Mouse (Mus musculus): Measurements from ENCODE around the gene Nfkbia.

Nfkbia gene

GRCm38 (mm10) chr12:55492184-55492898 lies at the start of gene Nfkbia:
Gene Nfkbia (minus strand): TSS chr12:55492647.
- peak; percentile 89 to 95 for DNase-seq (ENCODE audit: low spot score in 2 of 2)

GRCm38 (mm10) chr12:55539157-55539556 lies 46.7 kb upstream of the Nfkbia start:
- no peak for DNase-seq (ENCODE audit: low spot score in 2 of 2)

GRCm38 (mm10) chr12:55538328-55538971 lies 46.0 kb upstream of the Nfkbia start:
- DNase-seq (ENCODE audit: low spot score in 2 of 2), result no peak

- DNase-seq (ENCODE audit: low spot score in 2 of 2), result no peak
Measured at GRCm38 (mm10) chr12:55537742-55538141, 45.3 kb upstream of the Nfkbia start.

- DNase-seq (ENCODE audit: low spot score in 2 of 2), result no peak
Measured at GRCm38 (mm10) chr12:55536537-55537135, 44.2 kb upstream of the Nfkbia start.

GRCm38 (mm10) chr12:55526983-55527752 lies 34.7 kb upstream of the Nfkbia start:
- DNase-seq (ENCODE audit: low spot score in 2 of 2), result no peak

GRCm38 (mm10) chr12:55518061-55518738 lies 25.8 kb upstream of the Nfkbia start:
- DNase-seq (ENCODE audit: low spot score in 2 of 2), result peak; percentile 34 to 72

- no peak for DNase-seq (ENCODE audit: low spot score in 2 of 2)
Measured at GRCm38 (mm10) chr12:55508817-55509216, 16.4 kb upstream of the Nfkbia start.

- no peak for DNase-seq (ENCODE audit: low spot score in 2 of 2)
Measured at GRCm38 (mm10) chr12:55507332-55507935, 15.0 kb upstream of the Nfkbia start.

GRCm38 (mm10) chr12:55506029-55506330 lies 13.5 kb upstream of the Nfkbia start:
- peak; percentile 62 to 86 for DNase-seq (ENCODE audit: low spot score in 2 of 2)

GRCm38 (mm10) chr12:55505314-55506028 lies 13.0 kb upstream of the Nfkbia start:
- no peak for DNase-seq (ENCODE audit: low spot score in 2 of 2)

GRCm38 (mm10) chr12:55499031-55499430 lies 6.6 kb upstream of the Nfkbia start:
- peak; percentile 77 to 91 for DNase-seq (ENCODE audit: low spot score in 2 of 2)

- no peak for DNase-seq (ENCODE audit: low spot score in 2 of 2)
Measured at GRCm38 (mm10) chr12:55497737-55498136, 5.3 kb upstream of the Nfkbia start.

- no peak for DNase-seq (ENCODE audit: low spot score in 2 of 2)
Measured at GRCm38 (mm10) chr12:55495902-55496605, 3.6 kb upstream of the Nfkbia start.

- DNase-seq (ENCODE audit: low spot score in 2 of 2), result peak; percentile 72 to 80
Measured at GRCm38 (mm10) chr12:55495114-55495901, 2.9 kb upstream of the Nfkbia start.

GRCm38 (mm10) chr12:55493381-55493780 lies 934 bp upstream of the Nfkbia start:
- DNase-seq (ENCODE audit: low spot score in 2 of 2), result no peak

- DNase-seq (ENCODE audit: low spot score in 2 of 2), result no peak
Measured at GRCm38 (mm10) chr12:55492941-55493340, 494 bp upstream of the Nfkbia start.

GRCm38 (mm10) chr12:55491516-55492183 lies 797 bp downstream of the Nfkbia start:
- peak; percentile 96 to 98 for DNase-seq (ENCODE audit: low spot score in 2 of 2)
